Mouse (Mus musculus) embryonic fibroblast, embryonic 13.5 days (primary cell): ENCODE results near the gene Tom1l2. TPM values are rescaled to one million over a fixed set of nuclear protein-coding genes. Genes with fewer than 3 reads are reported as not detected.

Experiments
- H3K27ac ChIP-seq: 2 replicates; pipeline ENCODE4 v1.5.1; 2012; ENCODE audit warnings: low read length, control low read depth, inconsistent platforms; ENCODE audit not compliant: insufficient read depth
- H3K4me1 ChIP-seq: 2 replicates; pipeline ENCODE4 v1.6.1; 2011; ENCODE audit warnings: low read length; ENCODE audit not compliant: control insufficient read depth, insufficient read depth
- H3K4me3 ChIP-seq: 2 replicates; pipeline ENCODE4 v1.5.1; 2011; ENCODE audit warnings: mild to moderate bottlenecking, control low read depth, low read length; ENCODE audit not compliant: insufficient read depth
- CTCF ChIP-seq: IDR thresholded peaks from 2 replicates; pipeline ENCODE4 v1.5.1; 2011; ENCODE audit warnings: mild to moderate bottlenecking, control low read depth, low read length, moderate library complexity, borderline replicate concordance; ENCODE audit not compliant: insufficient read depth
- POLR2A ChIP-seq: IDR thresholded peaks from 2 replicates; pipeline ENCODE4 v1.6.1; 2011; ENCODE audit warnings: low read depth, mild to moderate bottlenecking, control low read depth, low read length, moderate library complexity
- polyA plus RNA-seq: library from polyadenylated mRNA; stranded (reverse); fragments of >200 nt; gene quantifications from 2 replicates; pipeline ENCODE4 v1.2.4, GENCODE M21; 2011; ENCODE audit warnings: low read depth; ENCODE audit not compliant: missing spikeins, insufficient read length

Gene Tom1l2
- 30.3 and 36.2 TPM in 2 replicates for polyA plus RNA-seq

DNA sequence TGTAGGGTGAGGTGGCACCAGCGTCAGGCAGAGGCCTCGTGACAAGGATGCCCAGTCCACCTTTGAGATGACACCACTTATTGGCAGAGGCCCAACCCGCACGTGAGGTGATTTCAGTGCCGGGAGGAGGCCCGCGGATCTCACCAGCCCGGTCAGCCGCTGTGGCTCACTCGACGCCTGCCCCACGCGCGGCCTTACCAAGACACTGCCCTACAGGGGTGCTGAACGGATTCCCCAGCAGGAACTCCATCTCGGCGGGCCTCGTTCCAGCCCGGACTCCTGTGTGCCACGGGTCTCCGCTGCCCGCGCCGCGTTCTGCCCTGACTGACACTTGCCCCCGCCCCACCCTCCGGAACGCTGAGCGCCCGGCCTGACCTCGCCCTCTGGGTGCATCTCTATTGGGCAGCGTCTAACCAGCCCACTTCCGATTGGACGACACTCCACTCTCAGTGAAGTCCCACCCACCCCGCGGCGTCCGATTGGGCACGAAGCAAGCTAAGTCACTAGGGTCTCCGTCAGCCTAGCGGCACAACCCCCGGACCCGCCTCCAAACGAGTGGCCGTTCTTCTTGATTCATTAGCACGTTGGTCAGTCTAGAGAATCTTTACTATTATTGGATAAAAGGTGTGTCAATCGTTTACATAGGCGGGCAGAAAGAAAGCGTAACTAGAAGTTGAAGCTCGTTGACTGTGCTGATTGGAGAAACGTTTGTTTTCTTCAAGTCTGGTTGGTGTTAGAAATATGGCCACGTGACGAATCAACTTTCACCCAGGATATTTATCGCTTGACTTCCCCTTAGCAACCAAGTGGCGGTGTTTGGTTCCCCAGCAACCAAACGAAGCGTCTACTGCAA is at the start of gene Tom1l2, which contains the start of gene Drc3:
Gene Tom1l2, minus strand, starts transcription at position 347 of the 853 bp plus-strand sequence.
Gene Drc3, plus strand, starts transcription at position 771 of the 853 bp plus-strand sequence.
- Histone ChIP-seq H3K27ac (peak within 1 kb of the TSS; percentile 9; the same call in 1 of the 2 replicates), H3K4me1 (peaks cover 2% of the 10 kb centered on the region; the same call in 1 of the 2 replicates), H3K4me3 (peak within 1 kb of the TSS; percentile 74)
- TF ChIP-seq POLR2A (peak; percentile 75), CTCF (no peak)

GRCm38 (mm10) chr11:60397172-60397571 is 44.5 kb upstream of the Tom1l2 start:
- H3K4me3 ChIP-seq: no peak overlapping the region
- TF ChIP-seq POLR2A (no peak), CTCF (no peak)

GRCm38 (mm10) chr11:60396546-60396945 is 43.8 kb upstream of the Tom1l2 start:
- no peak overlapping the region for H3K4me3 ChIP-seq
- H3K27ac ChIP-seq: no peak overlapping the region
- no peaks in the 10 kb centered on the region for H3K4me1 ChIP-seq
- TF ChIP-seq CTCF: no peak
- no peak for TF ChIP-seq POLR2A

More at GRCm38 (mm10) chr11:60397172-60397571, 44.5 kb upstream of the Tom1l2 start:
- H3K4me1 ChIP-seq: no peaks in the 10 kb centered on the region
- no peak overlapping the region for H3K27ac ChIP-seq

DNA sequence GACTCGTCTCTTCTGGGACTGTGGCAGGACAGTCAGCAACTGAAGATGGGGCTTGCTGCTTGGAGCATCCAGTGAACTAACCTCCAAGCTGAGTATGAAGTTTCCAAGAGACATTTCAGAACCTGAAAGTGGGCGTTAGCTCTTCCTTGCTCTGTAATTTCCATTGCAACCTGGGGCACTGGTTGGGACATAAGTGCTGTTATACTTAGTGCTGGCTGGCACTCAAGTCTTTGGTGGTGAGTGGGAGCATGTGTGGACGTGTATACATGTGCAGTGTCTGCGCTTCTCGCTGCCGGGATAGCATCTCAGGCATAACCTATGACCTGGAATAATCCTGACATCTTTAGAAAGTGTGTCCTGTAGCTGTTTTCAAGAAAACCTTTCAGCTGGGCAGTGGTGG is 38.6 kb upstream of the Tom1l2 start:
- Histone ChIP-seq H3K4me3 (no peak overlapping the region), H3K27ac (no peak overlapping the region), H3K4me1 (no peaks in the 10 kb centered on the region)
- no peak for TF ChIP-seq CTCF

GRCm38 (mm10) chr11:60387944-60388343 is 35.2 kb upstream of the Tom1l2 start:
- no peak overlapping the region for H3K27ac ChIP-seq
- TF ChIP-seq POLR2A: no peak
- TF ChIP-seq CTCF: no peak
- no peak overlapping the region for H3K4me3 ChIP-seq
- no peaks in the 10 kb centered on the region for H3K4me1 ChIP-seq

DNA sequence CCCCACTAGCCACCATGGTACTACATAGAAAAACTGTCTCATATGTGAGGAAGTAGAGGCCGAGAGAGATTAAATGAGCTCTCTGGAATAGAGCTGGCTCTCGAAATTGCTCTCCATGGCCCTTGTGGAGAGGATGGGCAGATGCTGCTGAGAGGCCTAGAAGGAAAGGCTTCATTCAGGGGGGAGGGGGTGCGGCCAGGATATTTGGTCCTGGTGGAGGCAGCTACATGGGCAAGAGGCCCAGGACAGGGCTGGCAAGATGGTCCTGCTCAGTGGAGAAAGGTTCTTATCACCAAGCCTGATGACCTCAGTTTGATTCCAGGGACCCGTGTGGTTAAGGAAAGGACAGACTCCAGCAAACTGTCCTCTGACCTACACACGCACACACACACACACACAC is 33.2 kb upstream of the Tom1l2 start:
- Histone ChIP-seq H3K4me1 (no peaks in the 10 kb centered on the region), H3K4me3 (no peak overlapping the region), H3K27ac (no peak overlapping the region)
- no peak for TF ChIP-seq CTCF
- TF ChIP-seq POLR2A: no peak

- no peak overlapping the region for H3K4me3 ChIP-seq
- no peak overlapping the region for H3K27ac ChIP-seq
- TF ChIP-seq CTCF: no peak
- no peak for TF ChIP-seq POLR2A
- no peaks in the 10 kb centered on the region for H3K4me1 ChIP-seq
Observed at GRCm38 (mm10) chr11:60384762-60385421, 32.2 kb upstream of the Tom1l2 start.

- Histone ChIP-seq H3K27ac (no peak overlapping the region), H3K4me1 (no peaks in the 10 kb centered on the region), H3K4me3 (no peak overlapping the region)
- TF ChIP-seq POLR2A (no peak), CTCF (no peak)
Observed at GRCm38 (mm10) chr11:60383518-60383917, 30.8 kb upstream of the Tom1l2 start.

- H3K27ac ChIP-seq: no peak overlapping the region
- TF ChIP-seq POLR2A: no peak
- no peak for TF ChIP-seq CTCF
- no peak overlapping the region for H3K4me3 ChIP-seq
- H3K4me1 ChIP-seq: no peaks in the 10 kb centered on the region
Observed at GRCm38 (mm10) chr11:60374481-60374880, 21.8 kb upstream of the Tom1l2 start.

GRCm38 (mm10) chr11:60370431-60370830 is 17.7 kb upstream of the Tom1l2 start:
- Histone ChIP-seq H3K27ac (no peak overlapping the region), H3K4me1 (0 out of 2 replicates have a peak, but pooled peaks cover 5% of the 10 kb centered on the region), H3K4me3 (no peak overlapping the region)
- TF ChIP-seq POLR2A: no peak
- no peak for TF ChIP-seq CTCF
